Mouse (Mus musculus): ENCODE data around the gene Gm28635.
"Not testable (repeated sequence)": the region's sequence is repeated elsewhere in the genome, so short reads cannot be mapped to it uniquely, and the experiment has no call there.

Gm28635 gene

DNA sequence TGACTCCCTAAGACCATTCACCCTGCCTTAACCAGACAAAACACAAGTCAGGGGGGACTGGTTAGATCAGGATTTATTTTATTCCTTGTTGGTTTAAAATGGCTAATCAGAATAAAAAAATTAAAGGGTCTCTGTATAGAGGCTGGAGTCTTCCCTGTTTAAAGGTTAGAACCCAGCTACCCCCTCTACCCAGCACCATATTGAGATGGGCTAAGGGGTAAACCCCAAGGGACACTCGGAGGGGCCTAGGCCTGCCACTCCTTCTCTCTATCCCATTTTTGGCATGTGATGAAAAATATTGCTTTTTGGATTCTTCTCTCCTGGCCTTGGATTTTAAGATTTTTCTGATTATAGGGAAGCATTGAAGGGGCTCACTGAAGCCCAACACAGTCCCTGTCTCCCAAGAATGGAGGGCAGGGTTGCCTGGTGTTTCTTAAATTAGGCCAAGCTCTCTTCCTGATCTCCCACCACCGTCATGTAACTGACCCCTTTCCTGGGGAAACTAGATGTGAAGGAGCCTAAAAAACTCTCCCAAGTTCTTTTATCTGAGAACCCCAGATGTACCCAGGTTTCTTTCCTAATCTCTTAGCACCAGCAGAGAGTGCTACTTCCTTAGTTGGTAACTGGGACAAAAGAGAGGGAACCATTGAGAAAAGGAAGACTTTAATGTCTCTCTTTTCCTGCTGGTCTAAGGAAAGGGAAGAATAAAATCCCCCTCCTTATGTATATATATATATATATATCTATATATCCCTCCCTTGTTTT, 10.4 kb upstream of the Gm28635 start:
- no peak for DNase-seq (ENCODE audit: low spot score)

- no peak for DNase-seq (ENCODE audit: low spot score)
Measured at GRCm38 (mm10) chr2:84682605-84683183, 4.9 kb upstream of the Gm28635 start.

- no peak for DNase-seq (ENCODE audit: low spot score)
Measured at GRCm38 (mm10) chr2:84679016-84679415, 1.2 kb upstream of the Gm28635 start, which contains the start of gene Tmx2. TSS of gene Tmx2 (minus strand) at chr2:84679140.

DNA sequence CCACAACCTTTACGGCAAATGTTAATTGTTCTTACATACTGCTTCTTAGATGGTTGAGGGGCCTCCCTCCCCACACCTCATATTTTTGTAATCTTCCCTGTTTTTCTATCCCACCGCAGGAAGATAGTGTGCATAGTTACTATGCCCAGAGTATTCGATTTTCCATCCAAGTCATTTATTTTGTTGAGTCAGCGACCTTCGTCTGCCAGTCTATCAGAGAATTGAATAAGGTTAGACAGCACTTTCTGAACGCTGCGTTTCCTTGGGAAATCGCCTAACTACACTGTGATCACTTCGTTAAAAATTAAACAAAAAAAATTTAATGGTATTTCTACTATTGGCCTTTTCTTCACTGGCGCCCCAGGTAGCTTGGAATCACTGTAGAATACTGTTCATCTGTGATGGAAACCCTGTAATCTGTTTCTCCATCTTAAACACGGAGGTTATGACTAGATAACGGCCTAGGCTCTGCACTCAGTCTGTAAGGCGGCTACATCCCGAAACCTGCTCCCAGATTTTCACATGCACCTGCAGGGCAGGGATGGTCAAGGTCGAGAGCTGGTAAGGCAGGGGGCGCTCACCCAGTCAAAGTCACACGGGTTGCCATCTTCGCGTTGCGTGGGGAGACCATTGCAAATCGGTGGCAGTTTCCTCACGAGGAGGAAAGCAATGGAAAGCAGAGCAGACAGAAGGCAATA, 422 bp downstream of the Gm28635 start:
- DNase-seq (ENCODE audit: low spot score) = peak; percentile 73

GRCm38 (mm10) chr2:84671535-84671934, 6.3 kb downstream of the Gm28635 start:
- not testable (repeated sequence) for DNase-seq (ENCODE audit: low spot score)

GRCm38 (mm10) chr2:84670569-84670933, 7.3 kb downstream of the Gm28635 start, which contains the start of gene Selenoh:
TSS of gene Selenoh (minus strand) at chr2:84670770.
- peak; percentile 86 for DNase-seq (ENCODE audit: low spot score)

- DNase-seq (ENCODE audit: low spot score) = peak; percentile 48
Measured at GRCm38 (mm10) chr2:84669828-84670568, 7.8 kb downstream of the Gm28635 start.

GRCm38 (mm10) chr2:84666081-84666480, 11.8 kb downstream of the Gm28635 start:
- DNase-seq (ENCODE audit: low spot score) = no peak

DNA sequence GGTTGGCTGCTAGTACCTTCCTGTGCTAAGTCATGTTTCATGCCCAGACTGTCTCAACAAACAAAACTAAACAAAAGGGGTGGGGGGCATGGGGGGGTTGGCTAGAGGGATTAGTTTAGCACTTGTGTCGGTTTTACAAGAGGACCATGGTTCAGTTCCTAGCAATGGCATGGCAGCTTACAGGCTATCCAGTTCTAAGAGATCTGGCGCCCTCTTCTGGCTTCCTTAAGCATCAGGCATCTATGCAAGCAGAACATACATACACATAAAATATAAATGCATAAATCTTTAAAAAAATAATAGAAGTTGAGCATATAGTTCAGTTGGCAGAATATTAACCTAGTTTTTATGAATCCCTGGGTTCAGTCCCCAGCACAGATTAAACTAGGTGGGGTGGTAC, 15.0 kb downstream of the Gm28635 start:
- peak; percentile 60 for DNase-seq (ENCODE audit: low spot score)

GRCm38 (mm10) chr2:84660253-84660652, 17.6 kb downstream of the Gm28635 start:
- DNase-seq (ENCODE audit: low spot score) = peak; percentile 57

GRCm38 (mm10) chr2:84658806-84659205, 19.0 kb downstream of the Gm28635 start, which contains the start of gene Btbd18:
TSS of gene Btbd18 (plus strand) at chr2:84659079.
- no peak for DNase-seq (ENCODE audit: low spot score)

DNA sequence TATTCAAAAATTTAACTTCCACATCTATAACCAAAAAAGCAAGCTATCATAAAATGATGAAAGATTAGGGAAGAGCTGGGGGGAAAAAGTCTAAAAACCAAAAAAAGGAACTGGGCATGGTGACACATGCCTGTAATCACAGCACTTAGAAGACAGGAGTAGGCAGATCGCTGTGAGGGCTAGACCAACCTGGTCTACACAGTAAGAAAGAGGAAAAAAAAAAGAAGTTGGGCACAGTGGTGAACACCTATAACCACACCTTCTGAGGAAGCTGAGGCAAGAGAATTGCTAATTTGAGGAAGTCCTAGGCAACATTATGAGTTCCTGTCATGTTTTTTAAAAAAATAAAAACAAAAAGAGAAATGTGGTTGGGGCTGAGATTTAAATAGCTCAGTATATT, 22.0 kb downstream of the Gm28635 start:
- no peak for DNase-seq (ENCODE audit: low spot score)

- no peak for DNase-seq (ENCODE audit: low spot score)
Measured at GRCm38 (mm10) chr2:84653354-84653753, 24.5 kb downstream of the Gm28635 start.

- DNase-seq (ENCODE audit: low spot score) = peak; percentile 95
Measured at GRCm38 (mm10) chr2:84650464-84651195, 27.2 kb downstream of the Gm28635 start, which contains the start of gene Ctnnd1. TSS of gene Ctnnd1 (minus strand) at chr2:84650765.

DNA sequence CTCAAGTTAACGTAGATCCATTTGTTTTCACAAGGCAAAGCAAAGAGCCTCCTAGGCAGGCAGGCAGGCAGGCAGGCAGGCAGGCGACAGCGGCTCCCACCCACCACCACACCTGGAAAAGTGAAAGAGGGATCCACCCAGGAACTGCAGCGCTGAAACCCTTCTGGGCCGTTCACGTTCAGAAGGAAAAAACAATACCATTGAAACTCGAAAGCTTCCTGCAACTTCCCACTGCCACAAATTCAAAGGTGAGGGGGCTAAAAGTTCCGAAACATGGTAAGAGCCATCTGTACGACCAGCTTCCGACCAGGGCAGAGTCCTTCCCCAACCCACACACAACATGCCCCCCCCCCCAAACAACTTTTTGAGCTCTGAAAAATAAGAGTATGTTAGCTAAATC, 28.2 kb downstream of the Gm28635 start:
- DNase-seq (ENCODE audit: low spot score) = no peak

DNA sequence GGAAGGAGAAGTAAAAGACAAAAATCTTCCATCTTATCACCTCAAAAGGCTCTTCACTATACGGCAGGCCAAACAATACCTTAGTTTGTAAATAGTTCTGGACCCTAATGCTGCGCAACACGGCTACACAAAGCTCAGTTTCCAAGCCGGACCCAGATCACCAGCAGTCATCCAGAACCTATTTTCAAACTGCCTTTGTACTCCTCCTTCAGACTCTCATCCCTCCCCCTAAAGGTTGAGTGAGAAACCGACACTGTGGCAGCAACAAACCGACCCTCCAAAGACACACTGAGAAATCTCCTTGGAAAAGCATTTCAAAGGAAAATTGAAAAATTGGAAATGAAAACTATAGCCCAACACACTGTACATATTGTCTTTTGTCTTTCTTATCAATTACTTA, 29.5 kb downstream of the Gm28635 start:
- DNase-seq (ENCODE audit: low spot score) = no peak

DNA sequence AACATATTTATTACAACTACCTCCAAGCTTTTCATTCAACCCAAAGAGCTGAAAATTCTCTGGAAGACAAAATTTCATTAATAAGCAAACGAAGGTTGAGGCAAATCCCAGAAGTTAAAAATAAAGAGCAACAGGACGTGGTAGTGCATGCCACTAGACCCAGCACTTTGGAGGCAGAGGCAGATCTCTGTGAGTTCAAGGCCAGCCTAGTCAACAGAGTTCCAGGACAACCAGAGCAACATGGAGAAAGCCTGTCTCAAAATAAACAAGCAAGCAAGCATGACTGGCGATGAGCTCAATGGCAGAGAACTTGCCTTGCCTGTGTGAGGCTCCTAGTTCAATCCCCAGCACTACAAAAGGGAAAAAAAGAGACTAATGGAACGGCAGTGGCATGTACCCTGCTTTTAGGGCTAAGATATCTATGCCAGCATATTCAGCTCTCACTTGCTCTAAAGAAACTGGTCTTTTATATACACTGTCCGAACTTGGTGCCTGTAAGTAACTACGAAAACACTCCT, 30.7 kb downstream of the Gm28635 start:
- no peak for DNase-seq (ENCODE audit: low spot score)

- DNase-seq (ENCODE audit: low spot score) = no peak
Measured at GRCm38 (mm10) chr2:84646138-84646537, 31.7 kb downstream of the Gm28635 start.

- no peak for DNase-seq (ENCODE audit: low spot score)
Measured at GRCm38 (mm10) chr2:84640833-84641232, 37.0 kb downstream of the Gm28635 start.

GRCm38 (mm10) chr2:84638428-84639220, 39.2 kb downstream of the Gm28635 start:
- DNase-seq (ENCODE audit: low spot score) = no peak

Measured in MN1 (cell line).